8 mouse cellular contexts compared by ENCODE assay signal in genomic region chr9:51008068-51008840, GRCm38 (mm10). TPM values are rescaled to one million over a fixed set of nuclear protein-coding genes. Genes with fewer than 3 reads are reported as not detected.
DNase-seq lines count a peak whose midpoint lies in the region; ATAC-seq and TF ChIP-seq lines count a peak whose summit lies in the region.

No protein-coding gene starts in this region.

- peak overlapping the region; percentile 90 for H3K9ac ChIP-seq in embryonic facial prominence, embryonic 12.5 days
- peak overlapping the region; percentile 90 for H3K9ac ChIP-seq in limb, embryonic 13.5 days
- peak overlapping the region; percentile 84 for H3K9ac ChIP-seq in midbrain, embryonic 15.5 days

- H3K4me3 ChIP-seq in G1E (ENCODE audit: low read depth, low read length), result peak overlapping the region; percentile 96
- peak overlapping the region; percentile 87 for H3K4me3 ChIP-seq in embryonic facial prominence, embryonic 12.5 days
- peak overlapping the region; percentile 89 for H3K4me3 ChIP-seq in hindbrain, embryonic 10.5 days
- peak overlapping the region; percentile 88 for H3K4me3 ChIP-seq in limb, embryonic 13.5 days
- H3K4me3 ChIP-seq in midbrain, embryonic 15.5 days, result peak overlapping the region; percentile 83

- peaks cover 35% of the 10 kb centered on the region for H3K4me1 ChIP-seq in G1E (ENCODE audit: insufficient read depth, low read depth, low read length)
- H3K4me1 ChIP-seq in embryonic facial prominence, embryonic 12.5 days, result peaks cover 6% of the 10 kb centered on the region; the same call in 1 of the 2 replicates
- H3K4me1 ChIP-seq in hindbrain, embryonic 10.5 days (replicated peaks), result peaks cover 27% of the 10 kb centered on the region
- peaks cover 11% of the 10 kb centered on the region for H3K4me1 ChIP-seq in limb, embryonic 13.5 days
- H3K4me1 ChIP-seq in midbrain, embryonic 15.5 days, result peaks cover 15% of the 10 kb centered on the region

- peak overlapping the region; percentile 84 for H3K27ac ChIP-seq in embryonic facial prominence, embryonic 12.5 days
- H3K27ac ChIP-seq in hindbrain, embryonic 10.5 days, result peak overlapping the region; percentile 93
- H3K27ac ChIP-seq in limb, embryonic 13.5 days, result peak overlapping the region; percentile 84
- peak overlapping the region; percentile 85 for H3K27ac ChIP-seq in midbrain, embryonic 15.5 days

- no peak for ATAC-seq in G1E (ENCODE audit: extremely low read depth, insufficient number of reproducible peaks, low FRiP score, poor library complexity, severe bottlenecking)
- peak; percentile 44 for ATAC-seq in embryonic facial prominence, embryonic 12.5 days (ENCODE audit: insufficient number of reproducible peaks, insufficient read depth, low FRiP score, low TSS enrichment)
- ATAC-seq in limb, embryonic 13.5 days (ENCODE audit: low FRiP score, low read depth), result peak; percentile 65
- ATAC-seq in midbrain, embryonic 15.5 days (replicated peaks), result peak; percentile 76

- H3K27me3 ChIP-seq in G1E (ENCODE audit: insufficient read depth, low read length), result no peaks in the 10 kb centered on the region
- H3K27me3 ChIP-seq in embryonic facial prominence, embryonic 12.5 days, result no peaks in the 10 kb centered on the region
- peaks cover 21% of the 10 kb centered on the region for H3K27me3 ChIP-seq in hindbrain, embryonic 10.5 days (ENCODE audit: insufficient read depth, poor library complexity, severe bottlenecking)
- H3K27me3 ChIP-seq in limb, embryonic 13.5 days, result 0 out of 2 replicates have a peak, but pooled peaks cover 4% of the 10 kb centered on the region
- no peaks in the 10 kb centered on the region for H3K27me3 ChIP-seq in midbrain, embryonic 15.5 days (replicated peaks)

- H3K4me2 ChIP-seq in embryonic facial prominence, embryonic 12.5 days (replicated peaks), result peak overlapping the region; percentile 81
- peak overlapping the region; percentile 84 for H3K4me2 ChIP-seq in limb, embryonic 13.5 days (replicated peaks)
- H3K4me2 ChIP-seq in midbrain, embryonic 15.5 days, result peak overlapping the region; percentile 52

- no peak for TF ChIP-seq CTCF in G1E (IDR thresholded peaks at IDR 0.05; ENCODE audit: low read depth, low read length)

- WGBS in embryonic facial prominence, embryonic 12.5 days, result under 1% methylated on average over 62 of the region's 65 CpGs
- under 1% methylated on average over 65 of the region's 65 CpGs for WGBS in hindbrain, embryonic 10.5 days
- WGBS in limb, embryonic 13.5 days, result under 1% methylated on average over 65 of the region's 65 CpGs
- under 1% methylated on average over 63 of the region's 65 CpGs for WGBS in midbrain, embryonic 15.5 days

- no peaks in the 10 kb centered on the region for H3K36me3 ChIP-seq in G1E (replicated peaks)
- H3K36me3 ChIP-seq in embryonic facial prominence, embryonic 12.5 days, result no peaks in the 10 kb centered on the region
- no peaks in the 10 kb centered on the region for H3K36me3 ChIP-seq in hindbrain, embryonic 10.5 days
- no peaks in the 10 kb centered on the region for H3K36me3 ChIP-seq in limb, embryonic 13.5 days
- no peaks in the 10 kb centered on the region for H3K36me3 ChIP-seq in midbrain, embryonic 15.5 days (replicated peaks)

- DNase-seq in kidney, adult 11 months, result peak; percentile 29
- no peak for DNase-seq in kidney, postnatal 14 days
- DNase-seq in G1E (ENCODE audit: low spot score), result peak; percentile 41
- peak; percentile 64 for DNase-seq in hindbrain, embryonic 10.5 days (ENCODE audit: low spot score)
- no peak for DNase-seq in cerebellum, adult 8-10 months

- H3K9me3 ChIP-seq in G1E (replicated peaks), result no peaks in the 10 kb centered on the region
- no peaks in the 10 kb centered on the region for H3K9me3 ChIP-seq in embryonic facial prominence, embryonic 12.5 days
- no peaks in the 10 kb centered on the region for H3K9me3 ChIP-seq in hindbrain, embryonic 10.5 days
- H3K9me3 ChIP-seq in limb, embryonic 13.5 days, result no peaks in the 10 kb centered on the region
- no peaks in the 10 kb centered on the region for H3K9me3 ChIP-seq in midbrain, embryonic 15.5 days

RNA-seq across cellular contexts. Expression of gene Sik2, which starts 0.6 kb away (rescaled TPM):
- total RNA-seq in G1E (2014; fragmentation: Nextera tagmentation) (71.8 and 72.8 TPM in 2 replicates), G1E (2017) (15.2 and 18.7 TPM in 2 replicates)
- polyA plus RNA-seq in G1E (2012), result 21.1 and 22.4 TPM in 2 replicates
- 16.1 and 17.9 TPM in 2 replicates for polyA plus RNA-seq in embryonic facial prominence, embryonic 12.5 days (2016; fragmentation: Nextera tagmentation; extraction: Ambion mirVana)
- 14.2 and 14.7 TPM in 2 replicates for polyA plus RNA-seq in hindbrain, embryonic 10.5 days (2016; fragmentation: Nextera tagmentation; extraction: Ambion mirVana)
- polyA plus RNA-seq in limb, embryonic 13.5 days (2015; fragmentation: Nextera tagmentation; extraction: Ambion mirVana), result 15.1 and 17.9 TPM in 2 replicates
- polyA plus RNA-seq in midbrain, embryonic 15.5 days (2015; fragmentation: Nextera tagmentation; extraction: Ambion mirVana), result 17.1 and 19.8 TPM in 2 replicates

RNA-seq across cellular contexts. Expression of gene Btg4, which starts 52.4 kb away (rescaled TPM):
- total RNA-seq in G1E (2014; fragmentation: Nextera tagmentation), result not detected in 2 replicates
- total RNA-seq in G1E (2017), result not detected in 2 replicates
- polyA plus RNA-seq in G1E (2012), result not detected in 2 replicates
- polyA plus RNA-seq in embryonic facial prominence, embryonic 12.5 days (2016; fragmentation: Nextera tagmentation; extraction: Ambion mirVana), result not detected in 2 replicates
- polyA plus RNA-seq in hindbrain, embryonic 10.5 days (2016; fragmentation: Nextera tagmentation; extraction: Ambion mirVana), result not detected in 2 replicates
- polyA plus RNA-seq in limb, embryonic 13.5 days (2015; fragmentation: Nextera tagmentation; extraction: Ambion mirVana), result not detected in 2 replicates
- not detected in 2 replicates for polyA plus RNA-seq in midbrain, embryonic 15.5 days (2015; fragmentation: Nextera tagmentation; extraction: Ambion mirVana)

Comparison
In these comparisons a context has a peak if more than half of its experiments do, and no peak if none do; other contexts are left out.
1. DNase-seq: peak in kidney, adult 11 months (single experiment), G1E (single experiment) and hindbrain, embryonic 10.5 days (single experiment); none in kidney, postnatal 14 days (single experiment) and cerebellum, adult 8-10 months (single experiment).
2. Peak in every context shown above with its lines, with median percentiles within 50 percentile points of each other: H3K4me3 ChIP-seq, H3K27ac ChIP-seq, H3K4me2 ChIP-seq and H3K9ac ChIP-seq.